ENCODE assay signal across 8 mouse cellular contexts in the genomic region with DNA sequence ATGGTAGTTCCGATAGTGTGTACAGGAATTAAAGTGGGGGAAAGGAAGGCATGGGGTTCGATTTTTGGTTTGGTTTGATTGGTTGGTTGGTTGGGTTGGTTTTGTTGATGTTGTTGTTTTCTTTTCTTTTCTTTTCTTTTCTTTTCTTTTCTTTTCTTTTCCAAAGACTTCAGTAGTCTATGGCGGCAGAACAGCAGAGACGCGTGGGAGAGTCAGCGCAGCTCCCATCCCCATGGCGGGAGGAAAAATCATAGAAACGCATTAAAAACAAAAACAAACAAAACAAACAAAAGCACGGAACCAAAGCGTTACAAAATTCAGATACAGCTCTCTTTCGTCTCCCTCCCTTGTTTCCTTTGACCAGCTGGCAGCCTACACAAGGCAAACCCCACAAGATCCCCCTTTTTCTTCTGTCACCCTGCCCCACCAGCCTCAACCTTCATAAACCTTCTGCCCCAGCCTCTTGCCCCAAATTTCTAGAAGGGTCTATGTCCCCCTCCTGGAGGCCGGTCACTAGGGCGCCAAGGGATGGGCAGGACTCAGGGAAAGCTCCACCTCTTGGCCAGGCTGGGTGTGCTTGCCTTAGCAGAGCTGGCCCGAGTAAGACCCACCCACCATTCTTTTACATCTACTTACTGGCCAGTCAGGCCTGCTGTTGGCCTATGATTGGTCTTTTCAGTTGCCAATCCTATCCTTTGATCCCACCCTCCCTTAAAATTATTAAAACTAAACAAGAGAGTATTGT. TPM values are rescaled to one million over a fixed set of nuclear protein-coding genes. Genes with fewer than 3 reads are reported as not detected.
DNase-seq lines count a peak whose midpoint lies in the region; ATAC-seq lines count a peak whose summit lies in the region.

No protein-coding gene starts in this region.

- 0 out of 2 replicates have a peak, but pooled peaks cover 3% of the 10 kb centered on the region for H3K4me1 ChIP-seq in megakaryocyte, embryonic 14.5 days

- H3K4me3 ChIP-seq in megakaryocyte, embryonic 14.5 days (replicated peaks), result peak overlapping the region; percentile 93

- ATAC-seq in inflammation-experienced regulatory T-cells, adult 6 months, result no peak

- no peaks in the 10 kb centered on the region for H3K9me3 ChIP-seq in megakaryocyte, embryonic 14.5 days

- peaks cover 19% of the 10 kb centered on the region for H3K27me3 ChIP-seq in megakaryocyte, embryonic 14.5 days (replicated peaks)

- peak; percentile 84 for DNase-seq in adrenal gland, adult 2 months
- DNase-seq in embryo, embryonic 10 days (ENCODE audit: low spot score), result peak; percentile 86
- peak; percentile 39 for DNase-seq in gastrocnemius, postnatal 10 days
- peak; percentile 36 for DNase-seq in induced T-regulatory cell, adult 2 months (ENCODE audit: low read depth)
- peak; percentile 40 to 56 for DNase-seq in left cerebral cortex, adult 9 months (ENCODE audit: low spot score in 2 of 2)
- peak; percentile 68 to 75 for DNase-seq in right cerebral cortex, postnatal 10 days (ENCODE audit: low spot score in 2 of 2)

- H3K36me3 ChIP-seq in megakaryocyte, embryonic 14.5 days (replicated peaks; ENCODE audit: low read length), result no peaks in the 10 kb centered on the region

RNA-seq across cellular contexts. Expression of a gene that starts 0.6 kb away (rescaled TPM):
- 1 to 10 TPM; 6.9 to 7.0 TPM for total RNA-seq in adrenal gland, adult 2 months (2021)
- polyA plus RNA-seq in adrenal gland, adult 2 months (2012; rRNA removed), result 5.3 and 7.0 TPM in 2 replicates
- 100 to 1,000 TPM; 191 to 215 TPM for total RNA-seq in gastrocnemius, postnatal 10 days (2021)
- 0.17 and 0.76 TPM in 2 replicates for polyA plus RNA-seq in megakaryocyte, embryonic 14.5 days (2012; ENCODE audit: insufficient read depth, low replicate concordance)
- under 1 TPM in 2 of 3 experiments, not detected in 1; 0.17 to 0.21 TPM for polyA plus RNA-seq in inflammation-experienced regulatory T-cells, adult 6 months (2017; shearing (Covaris generic))

Comparison
In these comparisons a context has a peak if more than half of its experiments do, and no peak if none do; other contexts are left out.
1. DNase-seq: peak in every context shown above with its lines; median percentile 86 in embryo, embryonic 10 days; 84 in adrenal gland, adult 2 months; 72 in right cerebral cortex, postnatal 10 days; 48 in left cerebral cortex, adult 9 months; 39 in gastrocnemius, postnatal 10 days; 36 in induced T-regulatory cell, adult 2 months.